Mouse (Mus musculus): ENCODE measurements at regions not wholly inside any gene's neighbourhood (a gene's known extent, or its start where the extent isn't known, plus 50 kb on each side); places are given as distances from the start of the nearest gene placed in this dataset.
A peak's percentile ranks its signal among the peaks of the same experiment; 100 is the strongest.

DNA sequence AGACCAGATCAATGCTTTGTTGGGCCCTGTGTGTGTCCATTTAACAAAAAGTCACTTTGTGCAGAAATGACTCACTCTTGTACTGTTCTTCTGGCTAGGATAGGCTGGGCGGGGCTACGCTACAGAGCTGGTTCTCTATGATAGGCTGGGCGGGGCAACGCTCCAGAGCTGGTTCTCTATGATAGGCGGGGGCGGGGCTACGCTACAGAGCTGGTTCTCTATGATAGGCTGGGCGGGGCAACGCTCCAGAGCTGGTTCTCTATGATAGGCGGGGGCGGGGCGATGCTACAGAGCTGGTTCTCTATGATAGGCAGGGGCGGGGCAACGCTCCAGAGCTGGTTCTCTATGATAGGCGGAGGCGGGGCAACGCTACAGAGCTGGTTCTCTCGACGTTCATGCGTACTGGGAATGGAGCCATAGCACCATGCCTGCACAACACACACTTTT lies 80.6 kb upstream of the Ipo5 start:
- DNase-seq (ENCODE audit: low read depth, low spot score) = peak; percentile 28

DNA sequence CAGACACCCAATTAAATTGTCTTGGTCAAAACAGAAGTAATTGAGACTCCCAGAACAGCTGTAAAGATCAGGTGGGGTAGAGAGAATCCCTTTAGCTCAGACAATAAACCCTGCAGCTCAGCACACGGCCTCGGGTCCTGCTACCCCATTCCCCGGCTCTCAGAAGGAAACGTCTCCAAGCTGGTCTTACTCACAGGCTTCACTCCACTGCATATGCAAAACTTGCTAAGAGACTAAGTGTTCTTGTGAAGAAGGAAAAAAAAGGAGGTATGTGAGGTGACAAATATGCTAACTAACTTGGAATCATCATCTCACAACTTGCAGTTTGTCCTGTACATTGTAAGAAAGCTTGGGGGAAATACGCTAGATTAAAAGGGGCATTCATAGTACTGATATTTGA lies 79.6 kb upstream of the Ipo5 start:
- DNase-seq (ENCODE audit: low read depth, low spot score) = no peak

DNA sequence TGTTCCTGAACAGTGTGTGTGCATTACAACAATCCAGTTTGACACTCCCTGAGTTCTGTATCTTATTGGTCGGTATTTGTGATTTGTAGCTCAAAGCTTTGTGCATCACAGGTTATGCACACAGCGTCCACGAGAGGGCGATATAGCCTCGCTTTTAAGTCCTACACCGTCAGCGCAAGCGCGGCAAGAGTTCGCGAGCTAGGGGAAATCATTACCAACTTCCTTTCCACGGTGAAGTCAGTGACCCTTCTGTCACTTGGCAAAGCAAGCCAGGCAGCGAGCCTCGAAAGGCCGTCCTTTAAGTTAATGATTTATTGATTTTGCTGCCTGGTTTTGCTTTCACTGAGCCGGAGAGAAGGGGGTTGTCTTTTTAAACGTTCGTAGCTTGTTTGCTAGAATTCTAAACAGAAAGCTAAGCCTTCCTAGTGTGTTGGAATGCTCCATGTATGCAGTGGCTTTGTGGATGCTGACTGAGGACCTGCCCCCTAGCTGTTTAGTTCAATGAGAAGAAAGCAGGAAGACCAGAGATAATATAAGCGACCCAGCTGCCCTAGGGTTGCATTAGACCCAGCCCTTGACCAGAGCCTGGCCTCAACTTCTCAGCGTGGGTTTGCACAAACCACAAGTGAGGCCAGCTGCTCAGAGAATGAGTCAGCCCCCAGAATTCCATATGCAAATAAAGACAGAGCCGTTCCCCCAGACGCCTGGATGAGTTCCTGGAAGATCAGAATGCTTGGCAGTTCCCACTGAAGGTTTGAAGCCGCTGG lies 79.0 kb upstream of the Ipo5 start:
- peak; percentile 82 for DNase-seq (ENCODE audit: low read depth, low spot score)

DNA sequence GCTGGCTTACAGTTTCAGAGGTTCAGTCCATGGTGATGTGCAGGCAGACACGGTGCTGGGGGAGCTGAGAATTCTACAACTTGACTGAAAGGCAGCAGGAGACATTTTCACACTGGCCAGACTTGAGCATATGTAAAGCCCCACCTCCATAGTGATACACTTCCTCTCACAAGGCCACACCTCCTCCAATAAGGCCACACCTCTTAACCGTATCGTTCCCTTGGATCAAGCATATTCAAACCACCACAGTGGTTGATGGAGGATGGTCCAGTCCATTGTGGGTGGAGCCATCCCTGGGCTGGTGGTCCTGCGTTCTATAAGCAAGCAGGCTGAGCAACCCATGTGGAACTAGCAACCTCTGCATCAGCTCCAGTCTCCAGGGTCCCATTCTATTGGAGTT lies 76.2 kb upstream of the Ipo5 start:
- no peak for DNase-seq (ENCODE audit: low read depth, low spot score)

DNA sequence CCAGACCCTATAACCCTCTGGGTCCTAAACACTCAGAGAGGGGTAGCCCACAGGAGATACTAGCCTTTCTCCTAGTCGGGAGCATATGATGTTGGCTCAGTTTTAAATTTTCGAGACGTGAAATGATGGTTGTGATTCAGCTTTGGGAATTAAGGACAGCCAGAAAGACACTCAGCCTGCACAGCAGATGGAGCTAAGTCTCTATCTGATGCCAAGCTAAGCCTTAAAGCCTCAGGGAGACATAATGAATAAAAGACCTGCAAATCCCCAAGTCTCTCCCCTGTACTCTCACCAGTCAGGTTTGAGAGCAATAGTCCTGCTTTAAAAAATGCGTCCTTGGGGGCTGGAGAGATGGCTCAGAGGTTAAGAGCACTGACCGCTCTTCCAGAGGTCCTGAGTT lies 75.3 kb upstream of the Ipo5 start:
- DNase-seq (ENCODE audit: low read depth, low spot score) = peak; percentile 59

DNA sequence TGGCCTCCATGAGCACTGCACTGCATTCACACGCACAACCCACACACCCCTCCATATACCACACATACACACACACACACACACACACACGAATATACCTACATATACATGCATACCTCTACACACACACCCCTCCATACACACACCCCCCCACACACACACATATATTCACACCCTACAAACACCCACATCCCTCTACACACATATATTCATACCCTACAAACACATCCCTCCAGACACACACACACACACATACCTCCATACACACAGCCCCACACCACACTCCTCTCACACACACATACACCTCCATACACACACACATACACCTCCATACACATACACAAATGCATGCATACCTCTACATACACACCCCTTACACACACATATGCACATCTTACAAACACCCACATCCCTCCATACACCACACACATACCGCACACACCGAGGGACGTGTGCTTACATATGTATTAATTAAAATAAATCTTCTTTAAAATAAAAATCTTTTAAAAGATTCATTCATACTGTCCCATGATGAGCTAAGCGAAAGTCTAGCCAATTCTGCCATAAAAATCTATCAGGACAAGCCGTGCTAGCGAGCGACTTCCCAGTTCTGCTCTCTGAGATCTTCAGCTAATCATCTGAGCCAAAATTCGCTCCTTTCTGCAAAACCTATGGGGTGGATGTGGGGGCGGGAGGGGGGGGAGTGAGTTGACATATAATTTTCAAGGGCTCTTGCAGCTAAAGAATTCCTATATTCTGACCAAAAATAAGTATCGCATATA lies 74.3 kb upstream of the Ipo5 start:
- DNase-seq (ENCODE audit: low read depth, low spot score) = no peak

DNA sequence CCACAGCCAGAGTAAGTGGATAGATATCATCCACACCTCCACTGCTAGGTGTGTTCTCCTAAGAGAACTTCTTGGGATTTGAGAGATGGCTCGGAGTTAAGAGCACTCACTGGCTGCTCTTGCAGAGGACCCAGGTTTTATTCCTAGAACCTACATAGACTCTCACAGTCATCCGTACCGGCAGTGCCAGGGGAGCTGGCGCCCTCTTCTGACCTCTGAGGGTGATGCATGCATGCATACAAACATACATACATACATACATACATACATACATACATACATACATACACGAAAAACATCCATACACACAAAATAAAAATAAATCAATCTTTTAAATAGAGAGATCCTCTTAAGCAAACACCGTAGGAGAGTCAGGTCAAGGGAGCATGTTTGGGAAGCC lies 70.1 kb upstream of the Ipo5 start:
- no peak for DNase-seq (ENCODE audit: low read depth, low spot score)

DNA sequence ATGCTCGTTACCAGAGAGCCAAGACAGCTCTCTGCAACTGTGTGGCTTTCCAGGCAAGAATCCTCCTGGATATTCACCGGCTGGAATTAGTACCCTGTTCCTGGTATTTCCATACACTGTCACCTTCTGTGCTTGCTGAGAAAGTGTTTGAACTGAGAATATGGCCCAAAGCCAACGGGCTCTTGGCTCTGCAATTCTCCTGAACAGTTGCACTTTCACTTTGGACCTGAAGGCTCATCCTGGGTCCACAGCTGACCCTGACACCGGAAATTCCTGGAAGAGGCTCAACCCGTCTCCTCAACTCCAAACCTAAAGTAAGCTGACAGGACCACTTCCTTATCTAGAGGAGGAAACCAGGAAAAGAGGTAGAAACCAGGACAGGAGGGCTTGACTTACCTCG lies 69.7 kb upstream of the Ipo5 start:
- DNase-seq (ENCODE audit: low read depth, low spot score) = no peak

DNA sequence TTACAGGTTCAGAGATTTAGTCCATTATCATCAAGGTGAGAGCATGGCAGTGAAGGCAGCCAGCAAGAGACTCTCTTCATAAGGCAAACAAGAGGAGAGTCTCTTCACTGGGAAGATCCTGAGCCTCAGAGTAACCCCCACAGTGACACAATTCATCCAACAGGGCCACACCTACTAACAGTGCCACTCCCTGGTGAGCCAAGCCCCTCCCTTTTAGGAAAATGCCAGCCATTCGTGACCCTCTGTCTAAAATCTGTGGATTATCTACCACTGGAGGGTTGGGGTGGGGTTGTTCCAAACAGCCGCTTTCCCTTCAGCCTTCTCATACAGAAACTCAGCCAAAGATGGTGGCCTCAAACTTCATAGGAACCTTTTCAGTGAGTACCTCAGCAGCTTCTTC lies 65.9 kb upstream of the Ipo5 start:
- DNase-seq (ENCODE audit: low read depth, low spot score) = no peak

DNA sequence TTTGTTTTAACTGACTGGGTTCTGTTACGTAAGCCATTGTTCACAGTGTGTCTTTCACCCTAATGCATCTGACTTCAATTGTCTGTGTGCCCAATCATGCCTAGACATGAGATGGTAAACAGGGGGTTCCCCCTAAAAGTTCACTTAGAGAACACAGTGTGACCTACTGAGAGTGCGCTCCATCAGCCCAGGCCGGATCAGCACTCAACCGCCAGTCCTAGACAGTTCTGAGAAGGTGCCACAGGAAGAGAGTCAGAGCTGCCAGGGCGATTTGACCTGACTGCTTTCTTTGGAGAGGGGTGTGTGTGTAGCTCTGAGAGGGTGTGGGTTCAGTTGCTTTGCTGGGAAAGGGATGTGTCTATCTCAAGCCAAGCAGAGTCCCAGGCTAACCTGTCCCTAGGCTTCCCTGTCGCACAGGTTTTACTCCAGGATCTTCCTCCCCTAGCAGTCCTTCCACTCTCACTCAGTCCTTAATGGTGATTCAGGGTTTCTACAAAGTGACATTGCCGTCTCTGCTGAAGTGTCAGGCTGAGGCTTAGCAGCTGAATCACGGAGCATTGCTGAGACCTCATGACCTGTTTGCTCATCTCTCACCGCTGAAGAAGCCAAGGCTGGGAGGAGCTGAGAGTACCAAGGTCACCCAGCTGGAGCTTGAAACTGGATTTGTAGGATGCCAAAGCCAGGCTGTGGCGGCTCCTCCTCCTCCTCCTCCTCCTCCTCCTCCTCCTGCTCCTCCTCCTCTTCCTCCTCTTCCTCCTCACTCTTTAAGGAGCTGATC lies 64.8 kb upstream of the Ipo5 start:
- no peak for DNase-seq (ENCODE audit: low read depth, low spot score)

DNA sequence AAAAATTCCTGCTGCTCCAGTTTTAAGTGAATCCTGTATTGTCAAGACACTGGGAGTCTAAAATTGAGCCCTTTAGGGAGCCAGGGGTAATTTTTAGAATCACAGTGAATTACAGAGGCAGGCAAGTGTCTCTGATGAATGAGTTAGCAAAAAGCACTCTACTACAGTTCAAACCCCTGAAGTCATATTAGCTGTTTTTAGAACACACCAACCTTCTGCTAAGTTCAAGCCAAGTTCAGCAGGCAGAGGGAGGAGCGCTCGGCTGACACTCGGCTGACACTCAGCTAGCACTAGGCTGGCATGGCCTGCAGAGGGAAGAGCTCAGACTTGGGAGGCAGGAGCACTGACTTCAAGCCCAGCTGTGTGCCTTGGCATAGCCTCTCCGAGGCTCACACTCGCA lies 64.0 kb upstream of the Ipo5 start:
- DNase-seq (ENCODE audit: low read depth, low spot score) = no peak

DNA sequence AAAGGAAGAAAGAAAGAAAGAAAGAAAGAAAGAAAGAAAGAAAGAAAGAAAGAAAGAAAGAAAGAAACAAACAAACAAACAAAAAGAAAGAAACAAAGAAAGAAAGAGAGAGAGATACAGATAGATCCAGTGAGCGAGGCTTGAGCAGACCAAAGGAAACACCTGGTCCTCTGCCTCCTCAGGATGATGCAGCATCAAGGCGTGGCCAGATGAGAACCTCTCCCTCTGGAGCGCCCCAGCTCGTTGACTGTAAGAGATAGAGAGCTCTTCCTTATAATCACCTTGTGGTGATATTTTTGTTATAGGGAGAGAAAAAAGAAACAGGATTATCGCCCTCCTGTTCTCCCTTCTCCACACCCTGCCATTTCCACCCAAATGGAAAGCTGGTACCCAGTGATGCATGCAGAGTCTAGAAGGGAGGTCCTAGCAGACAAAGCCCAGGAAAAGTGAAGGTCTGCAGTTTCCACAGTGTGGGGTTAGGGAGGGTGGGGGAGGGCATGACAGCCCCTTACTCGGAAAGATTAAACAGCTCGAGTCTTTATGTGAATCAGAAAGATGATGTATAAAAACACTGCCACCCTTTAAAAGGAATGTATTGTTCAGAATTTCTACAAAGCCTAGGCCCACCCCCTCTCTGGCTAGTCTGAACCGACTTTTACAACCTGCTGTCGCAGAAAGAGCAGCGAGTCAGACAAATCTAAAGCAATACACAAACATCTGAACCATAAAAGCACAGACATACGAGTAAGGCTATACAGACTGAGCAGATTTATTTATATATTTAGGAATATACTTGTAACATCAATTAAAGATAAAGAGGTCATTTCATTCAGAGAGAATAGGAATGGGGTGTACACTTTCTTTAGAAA lies 62.7 kb upstream of the Ipo5 start:
- DNase-seq (ENCODE audit: low read depth, low spot score) = no peak

DNA sequence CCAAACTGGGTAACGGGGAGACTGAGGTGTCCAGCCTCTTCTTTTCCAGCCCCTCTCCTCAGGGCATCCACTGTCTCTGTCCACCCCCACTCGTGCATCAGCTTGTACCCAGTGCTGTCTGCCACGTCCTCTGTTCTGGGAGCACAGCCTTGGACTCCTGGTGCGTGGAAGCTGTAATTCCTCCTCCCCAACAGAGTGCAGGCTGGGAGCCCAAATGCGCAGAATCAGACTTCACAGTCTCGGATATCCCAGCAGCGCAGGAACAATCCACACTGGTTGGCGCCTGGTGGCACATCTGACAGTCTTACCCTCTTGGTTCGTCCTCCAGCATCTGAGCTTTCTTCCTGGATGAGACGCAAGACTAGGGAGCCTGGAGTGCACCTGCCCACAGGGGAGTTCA lies 61.9 kb upstream of the Ipo5 start:
- no peak for DNase-seq (ENCODE audit: low read depth, low spot score)

DNA sequence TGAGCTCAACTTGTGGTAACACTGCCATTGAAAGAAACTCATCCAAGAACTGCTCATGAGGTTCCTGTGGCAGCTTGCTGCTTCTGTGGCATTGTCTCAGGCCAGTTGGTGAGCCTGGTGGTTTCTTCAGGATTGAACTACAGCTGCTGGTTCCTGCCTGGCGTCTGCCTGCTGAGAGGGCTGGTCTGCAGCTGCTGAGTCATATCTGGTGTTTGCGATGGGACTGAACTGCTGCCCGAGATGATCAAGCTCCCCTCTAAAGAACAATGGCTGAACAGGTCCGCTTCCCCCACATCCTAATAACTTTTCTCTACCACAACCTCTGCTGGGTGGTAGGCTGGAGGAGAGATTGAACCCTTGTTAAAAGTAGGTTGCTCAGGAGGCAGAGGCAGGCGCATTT lies 57.4 kb upstream of the Ipo5 start:
- no peak for DNase-seq (ENCODE audit: low read depth, low spot score)

DNA sequence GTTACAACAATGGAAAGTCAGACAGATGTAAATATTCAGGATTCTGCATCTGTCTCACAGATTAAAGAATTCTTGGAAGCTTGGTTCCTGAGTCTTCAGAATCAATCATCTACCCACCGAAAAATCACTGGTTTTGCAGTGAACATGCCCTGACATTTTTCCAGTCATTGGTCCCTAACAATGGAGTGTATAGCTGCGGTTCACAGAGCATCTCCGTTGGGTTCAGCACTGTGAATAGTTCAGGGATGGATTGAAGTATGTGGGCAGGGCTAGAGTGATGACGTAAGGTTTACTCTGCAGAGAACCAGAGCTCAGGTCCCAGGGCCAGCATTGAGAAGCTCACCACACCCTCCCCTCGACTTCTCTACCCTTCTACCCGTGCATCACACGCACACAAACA lies 56.5 kb upstream of the Ipo5 start:
- no peak for DNase-seq (ENCODE audit: low read depth, low spot score)

DNA sequence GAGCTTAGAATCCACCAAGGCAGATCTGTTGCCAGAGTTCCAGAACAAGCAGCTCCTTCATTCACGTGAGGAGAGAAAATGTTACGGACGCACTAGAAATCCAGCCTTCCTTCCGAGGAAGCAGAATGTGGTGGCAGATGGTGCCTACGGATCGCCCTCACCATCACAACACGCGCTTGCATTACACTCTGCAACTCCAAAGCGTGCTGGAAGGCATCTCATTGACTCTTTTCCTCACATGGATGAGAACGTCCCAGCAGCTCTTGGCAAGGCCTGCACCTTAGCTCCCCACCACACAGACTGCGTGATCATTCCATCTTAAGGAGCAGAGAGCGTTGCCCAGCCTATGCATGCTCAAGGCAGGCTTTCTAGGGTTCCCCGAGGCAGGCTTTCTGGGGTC lies 55.8 kb upstream of the Ipo5 start:
- DNase-seq (ENCODE audit: low read depth, low spot score) = no peak

Measured in retina, postnatal 7 days (tissue).